Mouse (Mus musculus) intestine, embryonic 15.5 days (tissue): Measurements from ENCODE around the gene Gm128. TPM values are rescaled to one million over a fixed set of nuclear protein-coding genes. Genes with fewer than 3 reads are reported as not detected.
"Not testable (repeated sequence)": the region's sequence is repeated elsewhere in the genome, so short reads cannot be mapped to it uniquely, and the experiment has no call there.

ENCODE experiments used
- ATAC-seq: fragments of 200-750 bp; cut with Nextera tagmentation; 2 replicates; pipeline ENCODE4 v1.8.0; 2017; ENCODE audit warnings: moderate TSS enrichment, moderate library complexity
- H3K27ac ChIP-seq: fragments of 300-500 bp; sonication (generic); 2 replicates; pipeline ENCODE4 v1.5.1; 2015; ENCODE audit warnings: mild to moderate bottlenecking, inconsistent platforms
- H3K27me3 ChIP-seq: fragments of 300-500 bp; sonication (generic); replicated peaks from 2 replicates; pipeline ENCODE4 v1.6.1; 2015; ENCODE audit warnings: inconsistent platforms
- H3K36me3 ChIP-seq: fragments of 300-500 bp; sonication (generic); 2 replicates; pipeline ENCODE4 v1.6.1; 2015; ENCODE audit warnings: inconsistent platforms
- H3K4me1 ChIP-seq: fragments of 300-500 bp; sonication (generic); replicated peaks from 2 replicates; pipeline ENCODE4 v1.6.1; 2015; ENCODE audit warnings: inconsistent platforms
- H3K4me2 ChIP-seq: fragments of 300-500 bp; sonication (generic); replicated peaks from 2 replicates; pipeline ENCODE4 v1.6.1; 2015; ENCODE audit warnings: mild to moderate bottlenecking, inconsistent platforms
- H3K4me3 ChIP-seq: fragments of 300-500 bp; sonication (generic); replicated peaks from 2 replicates; pipeline ENCODE4 v1.5.1; 2015; ENCODE audit warnings: inconsistent platforms
- H3K9ac ChIP-seq: fragments of 300-500 bp; sonication (generic); 2 replicates; pipeline ENCODE4 v1.6.1; 2015; ENCODE audit warnings: inconsistent platforms
- H3K9me3 ChIP-seq: fragments of 300-500 bp; sonication (generic); 2 replicates; pipeline ENCODE4 v1.6.1; 2016; ENCODE audit warnings: inconsistent platforms
- WGBS: fragments of 180-500 bp; shearing (Covaris S2); methylation state at CpG from one replicate; pipeline ENCODE4 v1.1.7; 2015; 5-methylcytosine and 5-hydroxymethylcytosine counted together
- polyA plus RNA-seq: library from polyadenylated mRNA; unstranded; fragments of >200 nt; fragmentation: Nextera tagmentation; extraction: Ambion mirVana; gene quantifications from 2 replicates; pipeline ENCODE4 v1.2.1, GENCODE M21; 2015

The Gm128 gene
- polyA plus RNA-seq, 1 experiment from 2014 or later: 0.20 TPM

DNA sequence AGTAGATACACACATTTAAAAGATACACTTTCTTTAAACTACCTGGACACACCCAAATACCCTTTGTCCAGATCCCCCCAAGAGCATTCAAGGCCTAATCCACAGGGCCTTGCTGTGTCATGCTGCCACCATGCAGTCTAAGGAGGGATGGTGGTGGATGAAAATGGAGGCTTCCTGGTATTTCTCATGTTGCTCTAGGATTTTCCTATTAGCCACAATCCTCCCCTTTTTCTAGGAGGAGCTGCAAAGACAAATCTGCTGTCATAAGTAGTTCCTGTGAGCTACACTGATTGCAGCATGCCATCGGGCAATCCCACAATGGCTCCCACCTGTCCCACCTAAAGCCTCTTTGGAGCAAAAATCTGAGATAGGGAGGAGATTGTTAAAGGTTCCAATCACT, 14.2 kb downstream of the Gm128 start:
- 14% methylated on average over 1 of the region's 1 CpGs for WGBS
- H3K9me3 ChIP-seq: no peaks in the 10 kb centered on the region
- peak overlapping the region; percentile 87 for H3K4me3 ChIP-seq
- peaks cover 16% of the 10 kb centered on the region; the same call in 1 of the 2 replicates for H3K36me3 ChIP-seq
- H3K27ac ChIP-seq: no peak overlapping the region
- peak overlapping the region; percentile 86 for H3K4me2 ChIP-seq
- H3K27me3 ChIP-seq: no peaks in the 10 kb centered on the region
- H3K9ac ChIP-seq: peak overlapping the region; percentile 24; the same call in 1 of the 2 replicates
- H3K4me1 ChIP-seq: peaks cover 14% of the 10 kb centered on the region
- no peak for ATAC-seq

DNA sequence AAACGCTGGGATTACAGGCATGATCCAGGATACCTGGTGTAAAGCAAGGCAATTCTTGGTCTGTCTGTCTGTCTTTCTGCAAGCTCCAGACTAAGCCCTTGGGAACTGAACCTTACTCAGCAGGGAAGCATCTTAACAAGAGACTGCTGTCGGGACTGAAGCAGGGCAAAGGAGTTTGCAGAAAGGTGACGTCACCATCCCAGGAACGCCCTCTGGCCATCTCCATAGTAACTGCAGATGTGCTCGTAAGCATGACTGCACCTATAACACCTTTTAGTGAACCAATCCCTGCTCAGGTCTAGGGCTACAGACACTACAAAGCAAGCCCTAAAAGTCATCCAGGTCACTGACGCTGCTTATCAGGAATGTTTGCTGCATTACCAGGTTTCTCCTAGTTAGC, 17.1 kb downstream of the Gm128 start:
- Histone ChIP-seq H3K9ac (no peak overlapping the region), H3K4me1 (no peaks in the 10 kb centered on the region; the same call in 1 of the 2 replicates), H3K4me2 (no peak overlapping the region), H3K9me3 (no peaks in the 10 kb centered on the region), H3K4me3 (no peak overlapping the region), H3K36me3 (peaks cover 9% of the 10 kb centered on the region; the same call in 1 of the 2 replicates), H3K27ac (no peak overlapping the region), H3K27me3 (no peaks in the 10 kb centered on the region)
- no peak for ATAC-seq
- 26% methylated on average over 6 of the region's 6 CpGs for WGBS

GRCm38 (mm10) chr3:95223041-95223440, 18.4 kb downstream of the Gm128 start:
- 93% methylated on average over 2 of the region's 2 CpGs for WGBS
- Histone ChIP-seq H3K27ac (no peak overlapping the region), H3K36me3 (peaks cover 9% of the 10 kb centered on the region; the same call in 1 of the 2 replicates)

DNA sequence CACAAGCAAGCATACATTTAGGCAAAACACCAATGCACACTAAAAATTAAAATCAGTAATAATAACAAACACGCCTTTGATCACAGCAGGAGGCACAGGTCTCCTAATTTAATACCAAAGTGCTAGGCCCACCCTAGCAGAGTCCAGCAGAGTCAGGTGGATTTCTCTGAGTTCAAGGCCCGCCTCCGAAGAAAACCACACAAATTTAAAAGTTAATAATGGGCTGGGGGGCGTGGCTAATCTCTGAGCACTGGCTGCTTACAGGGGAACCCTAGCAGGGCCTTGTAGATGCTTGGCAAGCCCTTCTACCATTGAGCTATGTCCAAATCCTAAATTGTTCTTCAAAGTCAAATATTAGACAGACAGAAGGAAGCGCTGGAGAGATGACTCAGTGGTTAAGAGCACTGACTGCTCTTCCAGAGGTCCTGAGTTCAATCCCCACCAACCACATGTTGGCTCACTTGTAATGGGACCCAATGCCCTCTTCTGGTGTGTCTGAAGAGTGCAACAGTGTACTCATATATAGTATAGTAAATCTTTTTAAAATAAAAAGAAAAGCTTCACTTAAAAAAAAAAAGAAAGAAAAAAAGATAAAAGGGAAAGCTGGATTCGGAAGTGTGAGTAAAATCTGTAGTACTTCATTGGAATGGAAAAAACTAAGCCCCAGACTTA, 22.8 kb downstream of the Gm128 start:
- H3K4me2 ChIP-seq: peak overlapping the region; percentile 60
- no peak overlapping the region for H3K9ac ChIP-seq
- H3K27ac ChIP-seq: peak overlapping the region; percentile 100
- peaks cover 11% of the 10 kb centered on the region for H3K4me1 ChIP-seq
- no peaks in the 10 kb centered on the region for H3K9me3 ChIP-seq
- WGBS: 78% methylated on average over 6 of the region's 6 CpGs
- peak overlapping the region; percentile 79 for H3K4me3 ChIP-seq
- 0 out of 2 replicates have a peak, but pooled peaks cover 3% of the 10 kb centered on the region for H3K36me3 ChIP-seq
- no peak for ATAC-seq
- H3K27me3 ChIP-seq: no peaks in the 10 kb centered on the region

More at GRCm38 (mm10) chr3:95223041-95223440, 18.4 kb downstream of the Gm128 start:
- H3K27me3 ChIP-seq: no peaks in the 10 kb centered on the region
- peaks cover 5% of the 10 kb centered on the region; the same call in 1 of the 2 replicates for H3K4me1 ChIP-seq
- no peak overlapping the region for H3K9ac ChIP-seq
- no peak overlapping the region for H3K4me2 ChIP-seq
- no peak overlapping the region for H3K4me3 ChIP-seq
- ATAC-seq: no peak
- no peaks in the 10 kb centered on the region for H3K9me3 ChIP-seq

DNA sequence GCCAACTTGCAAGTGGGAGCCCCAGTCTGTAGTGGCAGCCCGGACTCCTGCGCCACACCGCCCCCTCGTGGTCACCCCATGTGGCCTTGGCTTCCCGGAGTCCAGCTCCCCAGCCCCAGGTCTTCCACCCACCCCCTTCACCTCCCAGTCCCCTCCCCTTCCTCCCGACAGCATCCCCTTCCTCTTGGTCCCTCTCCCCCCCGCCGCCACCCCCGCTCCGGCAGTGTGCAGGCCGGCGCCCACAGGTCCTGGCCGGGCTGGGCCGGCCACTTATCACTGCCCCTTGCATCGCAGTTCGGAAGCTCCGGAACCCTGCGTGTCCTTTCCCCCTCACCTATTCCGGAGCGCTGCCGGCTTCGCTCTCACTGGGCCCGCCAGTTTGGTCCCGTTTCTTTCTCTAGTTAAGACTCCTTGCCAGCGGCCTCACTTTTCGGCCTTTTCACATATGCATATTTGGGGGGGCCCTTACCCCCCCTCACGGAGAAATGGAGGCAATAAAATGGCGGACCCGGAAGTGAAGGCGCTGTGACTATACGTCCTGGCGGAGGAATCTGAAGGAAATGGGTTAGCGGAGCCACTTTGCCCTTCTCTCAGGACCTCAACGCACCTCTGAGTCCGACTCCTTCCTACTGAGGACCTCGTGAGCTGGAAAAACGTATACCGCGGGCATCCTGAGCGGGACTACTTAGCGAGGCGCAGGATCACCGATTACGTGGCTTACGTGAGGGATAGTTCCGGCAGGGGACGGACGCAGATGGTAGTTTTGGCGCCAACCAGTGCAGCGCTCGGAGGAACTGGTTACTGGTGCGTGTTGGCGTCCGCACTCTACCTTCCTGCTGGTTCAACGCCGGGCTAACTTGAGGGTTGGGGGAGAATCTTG, 23.9 kb downstream of the Gm128 start, which contains the start of gene Gabpb2:
Gene Gabpb2, minus strand, starts transcription at position 662 of the 880 bp plus-strand sequence.
- WGBS: under 1% methylated on average over 53 of the region's 56 CpGs
- peak; percentile 90 for ATAC-seq
- Histone ChIP-seq H3K9ac (peak within 1 kb of the TSS; percentile 97), H3K27ac (peak within 1 kb of the TSS; percentile 100), H3K4me3 (peak within 1 kb of the TSS; percentile 79), H3K4me2 (peak within 1 kb of the TSS; percentile 60), H3K9me3 (no peaks in the 10 kb centered on the region), H3K36me3 (no peaks in the 10 kb centered on the region), H3K4me1 (peaks cover 11% of the 10 kb centered on the region), H3K27me3 (no peaks in the 10 kb centered on the region)

- peak; percentile 32 for ATAC-seq
- Histone ChIP-seq H3K27me3 (no peaks in the 10 kb centered on the region), H3K9ac (peak overlapping the region; percentile 97), H3K27ac (peak overlapping the region; percentile 100), H3K9me3 (no peaks in the 10 kb centered on the region), H3K4me1 (peaks cover 11% of the 10 kb centered on the region), H3K36me3 (no peaks in the 10 kb centered on the region), H3K4me3 (peak overlapping the region; percentile 79), H3K4me2 (peak overlapping the region; percentile 60)
- WGBS: 14% methylated on average over 4 of the region's 4 CpGs
Observed at GRCm38 (mm10) chr3:95216655-95217254, 24.6 kb downstream of the Gm128 start.

DNA sequence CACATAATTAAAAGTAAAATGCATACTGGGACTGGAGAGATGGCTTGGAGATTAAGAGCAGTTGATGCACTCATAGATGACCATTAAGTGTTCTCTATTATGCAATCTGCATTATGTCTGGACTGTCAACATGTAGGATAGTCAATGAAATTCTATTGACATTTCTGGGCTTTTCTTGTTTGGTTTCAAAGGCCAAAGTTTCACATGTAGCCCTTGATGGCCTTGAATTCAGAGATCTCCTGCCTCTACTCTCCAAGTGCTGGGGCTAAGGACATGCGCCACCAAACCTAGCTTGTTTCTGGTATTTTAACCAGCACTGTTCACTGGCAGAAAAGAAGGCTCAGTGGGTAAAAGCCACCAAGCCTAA, 27.8 kb downstream of the Gm128 start:
- H3K27ac ChIP-seq: no peak overlapping the region
- ATAC-seq: no peak
- H3K9me3 ChIP-seq: no peaks in the 10 kb centered on the region
- H3K27me3 ChIP-seq: no peaks in the 10 kb centered on the region
- H3K36me3 ChIP-seq: 0 out of 2 replicates have a peak, but pooled peaks cover 2% of the 10 kb centered on the region
- no peak overlapping the region for H3K4me2 ChIP-seq
- no peak overlapping the region for H3K9ac ChIP-seq
- 100% methylated on average over 1 of the region's 1 CpGs for WGBS
- peaks cover 11% of the 10 kb centered on the region for H3K4me1 ChIP-seq
- no peak overlapping the region for H3K4me3 ChIP-seq

DNA sequence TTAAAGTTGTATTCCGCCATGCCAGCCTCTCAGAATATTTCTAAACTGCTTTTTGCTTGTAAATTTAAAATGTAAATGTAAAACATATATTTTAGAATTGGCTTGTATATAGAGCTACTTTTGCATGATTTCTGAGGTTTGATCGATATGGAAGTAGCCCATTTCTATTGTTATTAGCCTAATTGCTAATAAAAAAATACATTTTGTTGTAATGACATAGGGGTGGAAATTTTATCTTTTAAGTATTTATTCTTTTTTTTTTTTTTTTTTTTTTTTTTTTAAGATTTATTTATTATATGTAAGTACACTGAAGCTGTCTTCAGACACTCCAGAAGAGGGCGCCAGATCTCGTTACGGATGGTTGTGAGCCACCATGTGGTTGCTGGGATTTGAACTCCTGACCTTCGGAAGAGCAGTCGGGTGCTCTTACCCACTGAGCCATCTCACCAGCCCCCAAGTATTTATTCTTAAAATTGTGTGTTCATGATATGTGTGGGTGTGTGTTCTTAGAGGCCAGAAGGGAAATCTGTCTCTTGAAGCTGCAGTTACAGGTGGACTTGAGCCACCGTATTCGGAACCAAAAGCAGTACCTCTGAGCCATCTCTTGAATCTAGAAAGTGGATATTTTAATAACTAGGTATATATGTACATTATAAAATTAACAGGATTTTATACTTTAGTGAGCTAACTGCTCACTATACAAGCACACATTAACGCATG, 28.3 kb downstream of the Gm128 start:
- H3K27me3 ChIP-seq, H3K27ac ChIP-seq, H3K9ac ChIP-seq, H3K36me3 ChIP-seq, H3K4me3 ChIP-seq, H3K9me3 ChIP-seq, H3K4me1 ChIP-seq, H3K4me2 ChIP-seq, ATAC-seq: not testable (repeated sequence)
- 85% methylated on average over 10 of the region's 10 CpGs for WGBS

- no peaks in the 10 kb centered on the region for H3K9me3 ChIP-seq
- peaks cover 11% of the 10 kb centered on the region; the same call in 1 of the 2 replicates for H3K36me3 ChIP-seq
- H3K27ac ChIP-seq: no peak overlapping the region
- no peak overlapping the region for H3K4me2 ChIP-seq
- H3K4me1 ChIP-seq: no peaks in the 10 kb centered on the region
- WGBS: 82% methylated on average over 2 of the region's 2 CpGs
- no peak for ATAC-seq
- H3K4me3 ChIP-seq: no peak overlapping the region
- no peaks in the 10 kb centered on the region for H3K27me3 ChIP-seq
- H3K9ac ChIP-seq: no peak overlapping the region
Observed at GRCm38 (mm10) chr3:95210585-95210984, 30.8 kb downstream of the Gm128 start.

- peaks cover 22% of the 10 kb centered on the region for H3K36me3 ChIP-seq
- no peaks in the 10 kb centered on the region for H3K4me1 ChIP-seq
- no peak overlapping the region for H3K9ac ChIP-seq
- no peak for ATAC-seq
- H3K27ac ChIP-seq: no peak overlapping the region
- no peaks in the 10 kb centered on the region for H3K27me3 ChIP-seq
- no peaks in the 10 kb centered on the region for H3K9me3 ChIP-seq
- no peak overlapping the region for H3K4me2 ChIP-seq
- H3K4me3 ChIP-seq: no peak overlapping the region
- 86% methylated on average over 3 of the region's 4 CpGs for WGBS
Observed at GRCm38 (mm10) chr3:95208286-95208685, 33.1 kb downstream of the Gm128 start.

GRCm38 (mm10) chr3:95203880-95204279, 37.5 kb downstream of the Gm128 start:
- Histone ChIP-seq H3K4me2 (no peak overlapping the region), H3K27me3 (no peaks in the 10 kb centered on the region), H3K4me1 (no peaks in the 10 kb centered on the region), H3K9ac (no peak overlapping the region), H3K9me3 (no peaks in the 10 kb centered on the region), H3K27ac (no peak overlapping the region), H3K36me3 (peaks cover 52% of the 10 kb centered on the region), H3K4me3 (no peak overlapping the region)
- no peak for ATAC-seq
- 94% methylated on average over 6 of the region's 6 CpGs for WGBS
